Mouse (Mus musculus) small intestine, adult 2 months (tissue): ENCODE measurements around the gene Ssbp2. TPM values are rescaled to one million over a fixed set of nuclear protein-coding genes. Genes with fewer than 3 reads are reported as not detected.

Experiments used
- H3K27ac ChIP-seq: fragments of 200-500 bp; 2 replicates; pipeline ENCODE4 v1.5.1; 2012; ENCODE audit warnings: low read depth, low read length, control low read depth, inconsistent platforms; ENCODE audit not compliant: insufficient read depth
- H3K27me3 ChIP-seq: fragments of 200-500 bp; 2 replicates; pipeline ENCODE4 v1.6.1; 2012; ENCODE audit warnings: mild to moderate bottlenecking, moderate library complexity, low read length, inconsistent platforms; ENCODE audit not compliant: control insufficient read depth, insufficient read depth
- H3K36me3 ChIP-seq: fragments of 200-500 bp; 2 replicates; pipeline ENCODE4 v1.6.1; 2012; ENCODE audit warnings: mild to moderate bottlenecking, low read length, control low read depth, inconsistent platforms; ENCODE audit not compliant: control insufficient read depth, insufficient read depth
- H3K4me1 ChIP-seq: fragments of 200-500 bp; 2 replicates; pipeline ENCODE4 v1.6.1; 2012; ENCODE audit warnings: low read length, inconsistent platforms, mixed read lengths; ENCODE audit not compliant: control insufficient read depth, insufficient read depth, insufficient read length
- H3K4me3 ChIP-seq: fragments of 200-500 bp; 2 replicates; pipeline ENCODE4 v1.5.1; 2012; ENCODE audit warnings: low read depth, mild to moderate bottlenecking, control low read depth, inconsistent platforms, low read length, moderate library complexity
- CTCF ChIP-seq: fragments of 200-500 bp; IDR thresholded peaks from 2 replicates; pipeline ENCODE4 v1.5.1; 2012; ENCODE audit warnings: low read depth, mild to moderate bottlenecking, control low read depth, inconsistent platforms, low read length, moderate library complexity, mixed read lengths; ENCODE audit not compliant: insufficient replicate concordance, insufficient read length; ENCODE audit errors: extremely low read depth
- POLR2A ChIP-seq: fragments of 200-500 bp; IDR thresholded peaks from 2 replicates; pipeline ENCODE4 v1.6.1; 2012; ENCODE audit warnings: low read depth, mild to moderate bottlenecking, control low read depth, inconsistent platforms, low read length, moderate library complexity
- WGBS: fragments of 180-500 bp; shearing (Covaris S2); methylation state at CpG from one replicate; pipeline ENCODE4 v1.1.7; 2018; 5-methylcytosine and 5-hydroxymethylcytosine counted together
- polyA plus RNA-seq: library from polyadenylated mRNA; depleted of rRNA; stranded (reverse); fragments of >200 nt; gene quantifications from 2 replicates; pipeline ENCODE4 v1.2.3, GENCODE M21; 2012

The Ssbp2 gene
- polyA plus RNA-seq, 1 experiment, result 4.2 TPM

- Histone ChIP-seq H3K4me1 (no peaks in the 10 kb centered on the region), H3K36me3 (no peaks in the 10 kb centered on the region), H3K4me3 (no peak overlapping the region), H3K27me3 (no peaks in the 10 kb centered on the region), H3K27ac (no peak overlapping the region)
- TF ChIP-seq CTCF (no peak), POLR2A (no peak)
- WGBS, result 63% methylated on average over 3 of the region's 3 CpGs
These were observed 8.5 kb upstream of the Ssbp2 start for GRCm38 (mm10) chr13:91451405-91452166.

- TF ChIP-seq POLR2A, result no peak
- TF ChIP-seq CTCF, result no peak
These were observed 7.8 kb upstream of the Ssbp2 start for GRCm38 (mm10) chr13:91452269-91452668.

GRCm38 (mm10) chr13:91453236-91453635 is 6.8 kb upstream of the Ssbp2 start:
- no peak overlapping the region for H3K4me3 ChIP-seq
- no peaks in the 10 kb centered on the region for H3K36me3 ChIP-seq
- 52% methylated on average over 3 of the region's 3 CpGs for WGBS
- TF ChIP-seq POLR2A, result no peak
- TF ChIP-seq CTCF, result no peak
- H3K27me3 ChIP-seq, result no peaks in the 10 kb centered on the region
- H3K4me1 ChIP-seq, result no peaks in the 10 kb centered on the region
- no peak overlapping the region for H3K27ac ChIP-seq

More at GRCm38 (mm10) chr13:91452269-91452668, 7.8 kb upstream of the Ssbp2 start:
- H3K27me3 ChIP-seq, result no peaks in the 10 kb centered on the region
- WGBS, result 88% methylated on average over 3 of the region's 3 CpGs
- no peaks in the 10 kb centered on the region for H3K4me1 ChIP-seq
- no peaks in the 10 kb centered on the region for H3K36me3 ChIP-seq
- no peak overlapping the region for H3K4me3 ChIP-seq
- H3K27ac ChIP-seq, result no peak overlapping the region

- no peak overlapping the region for H3K4me3 ChIP-seq
- no peaks in the 10 kb centered on the region for H3K36me3 ChIP-seq
- no peaks in the 10 kb centered on the region for H3K27me3 ChIP-seq
- peaks cover 3% of the 10 kb centered on the region for H3K4me1 ChIP-seq
- TF ChIP-seq POLR2A (no peak), CTCF (no peak)
- 63% methylated on average over 2 of the region's 2 CpGs for whole genome bisulfite sequencing
- H3K27ac ChIP-seq, result no peak overlapping the region
These were observed 4.0 kb upstream of the Ssbp2 start for GRCm38 (mm10) chr13:91456041-91456440.

- H3K4me1 ChIP-seq, result peaks cover 4% of the 10 kb centered on the region
- H3K27ac ChIP-seq, result no peak overlapping the region
- TF ChIP-seq CTCF (no peak), POLR2A (no peak)
- peaks cover 5% of the 10 kb centered on the region for H3K27me3 ChIP-seq
- no peaks in the 10 kb centered on the region for H3K36me3 ChIP-seq
- H3K4me3 ChIP-seq, result no peak overlapping the region
- 75% methylated on average over 3 of the region's 3 CpGs for WGBS
These were observed 3.3 kb upstream of the Ssbp2 start for GRCm38 (mm10) chr13:91456735-91457134.

GRCm38 (mm10) chr13:91457974-91458373 is 2.1 kb upstream of the Ssbp2 start:
- WGBS, result 37% methylated on average over 4 of the region's 4 CpGs

GRCm38 (mm10) chr13:91459489-91459888 is 594 bp upstream of the Ssbp2 start:
- Histone ChIP-seq H3K36me3 (no peaks in the 10 kb centered on the region), H3K4me3 (no peak overlapping the region), H3K27ac (no peak overlapping the region), H3K4me1 (peaks cover 7% of the 10 kb centered on the region), H3K27me3 (peaks cover 12% of the 10 kb centered on the region)
- 74% methylated on average over 4 of the region's 4 CpGs for WGBS
- no peak for TF ChIP-seq POLR2A
- no peak for TF ChIP-seq CTCF

More at GRCm38 (mm10) chr13:91457974-91458373, 2.1 kb upstream of the Ssbp2 start:
- H3K27me3 ChIP-seq, result peaks cover 12% of the 10 kb centered on the region
- no peak overlapping the region for H3K27ac ChIP-seq
- TF ChIP-seq POLR2A (no peak), CTCF (no peak)
- no peak overlapping the region for H3K4me3 ChIP-seq
- no peaks in the 10 kb centered on the region for H3K36me3 ChIP-seq
- H3K4me1 ChIP-seq, result peaks cover 7% of the 10 kb centered on the region
